Mouse (Mus musculus): ENCODE measurements around the gene Ephb1. TPM values are rescaled to one million over a fixed set of nuclear protein-coding genes. Genes with fewer than 3 reads are reported as not detected.

Gene Ephb1
- polyA plus RNA-seq, 1 experiment from 2014 or later: 41.2 TPM

- Histone ChIP-seq H3K9ac (ENCODE audit: low read depth, low read length) (no peak overlapping the region), H3K9me3 (ENCODE audit: control insufficient read depth, low read length) (no peaks in the 10 kb centered on the region), H3K36me3 (ENCODE audit: control insufficient read depth, insufficient read depth, low read length) (no peaks in the 10 kb centered on the region), H3K4me2 (ENCODE audit: low read length) (no peak overlapping the region), H3K27me3 (replicated peaks; ENCODE audit: control insufficient read depth, insufficient read depth, low read length) (peaks cover 11% of the 10 kb centered on the region; the same call in 1 of the 2 replicates), H3K27ac (ENCODE audit: low read depth, low read length) (no peak overlapping the region), H3K4me3 (ENCODE audit: low read length) (no peak overlapping the region), H3K4me1 (ENCODE audit: control insufficient read depth, insufficient read depth, low read depth, low read length) (peaks cover 5% of the 10 kb centered on the region)
- ATAC-seq: no peak
- WGBS: 77% methylated on average over 3 of the region's 3 CpGs
These were observed 1.2 kb upstream of the Ephb1 start for GRCm38 (mm10) chr9:102355726-102356125.

- peaks cover 11% of the 10 kb centered on the region; the same call in 1 of the 2 replicates for H3K27me3 ChIP-seq (replicated peaks; ENCODE audit: control insufficient read depth, insufficient read depth, low read length)
- WGBS: under 1% methylated on average over 62 of the region's 70 CpGs
These were observed 629 bp downstream of the Ephb1 start for GRCm38 (mm10) chr9:102353636-102354491.

GRCm38 (mm10) chr9:102353056-102353635 lies 1.3 kb downstream of the Ephb1 start:
- no peaks in the 10 kb centered on the region for H3K36me3 ChIP-seq (ENCODE audit: control insufficient read depth, insufficient read depth, low read length)
- no peaks in the 10 kb centered on the region for H3K9me3 ChIP-seq (ENCODE audit: control insufficient read depth, low read length)
- peaks cover 5% of the 10 kb centered on the region for H3K4me1 ChIP-seq (ENCODE audit: control insufficient read depth, insufficient read depth, low read depth, low read length)
- peak overlapping the region; percentile 84 for H3K4me2 ChIP-seq (ENCODE audit: low read length)
- ATAC-seq: no peak
- peaks cover 11% of the 10 kb centered on the region; the same call in 1 of the 2 replicates for H3K27me3 ChIP-seq (replicated peaks; ENCODE audit: control insufficient read depth, insufficient read depth, low read length)
- H3K9ac ChIP-seq (ENCODE audit: low read depth, low read length): peak overlapping the region; percentile 87
- under 1% methylated on average over 29 of the region's 38 CpGs for WGBS
- H3K27ac ChIP-seq (ENCODE audit: low read depth, low read length): peak overlapping the region; percentile 88
- peak overlapping the region; percentile 77 for H3K4me3 ChIP-seq (ENCODE audit: low read length)

More at GRCm38 (mm10) chr9:102353636-102354491, 629 bp downstream of the Ephb1 start:
- H3K27ac ChIP-seq (ENCODE audit: low read depth, low read length): peak overlapping the region; percentile 88
- H3K4me3 ChIP-seq (ENCODE audit: low read length): peak overlapping the region; percentile 77
- H3K36me3 ChIP-seq (ENCODE audit: control insufficient read depth, insufficient read depth, low read length): no peaks in the 10 kb centered on the region
- peak overlapping the region; percentile 87 for H3K9ac ChIP-seq (ENCODE audit: low read depth, low read length)
- ATAC-seq: peak; percentile 31; the same call in 1 of the 2 replicates
- H3K4me1 ChIP-seq (ENCODE audit: control insufficient read depth, insufficient read depth, low read depth, low read length): peaks cover 5% of the 10 kb centered on the region
- H3K4me2 ChIP-seq (ENCODE audit: low read length): peak overlapping the region; percentile 84
- H3K9me3 ChIP-seq (ENCODE audit: control insufficient read depth, low read length): no peaks in the 10 kb centered on the region

GRCm38 (mm10) chr9:102352186-102353055 lies 2.1 kb downstream of the Ephb1 start:
- H3K9ac ChIP-seq (ENCODE audit: low read depth, low read length): peak overlapping the region; percentile 87
- no peaks in the 10 kb centered on the region for H3K36me3 ChIP-seq (ENCODE audit: control insufficient read depth, insufficient read depth, low read length)
- H3K4me2 ChIP-seq (ENCODE audit: low read length): peak overlapping the region; percentile 84
- peak overlapping the region; percentile 88 for H3K27ac ChIP-seq (ENCODE audit: low read depth, low read length)
- peak overlapping the region; percentile 77 for H3K4me3 ChIP-seq (ENCODE audit: low read length)
- H3K27me3 ChIP-seq (replicated peaks; ENCODE audit: control insufficient read depth, insufficient read depth, low read length): peaks cover 12% of the 10 kb centered on the region; the same call in 1 of the 2 replicates
- H3K9me3 ChIP-seq (ENCODE audit: control insufficient read depth, low read length): no peaks in the 10 kb centered on the region
- peaks cover 8% of the 10 kb centered on the region for H3K4me1 ChIP-seq (ENCODE audit: control insufficient read depth, insufficient read depth, low read depth, low read length)
- WGBS: 1% methylated on average over 30 of the region's 30 CpGs
- no peak for ATAC-seq

GRCm38 (mm10) chr9:102351721-102352120 lies 2.8 kb downstream of the Ephb1 start:
- Histone ChIP-seq H3K4me2 (ENCODE audit: low read length) (peak overlapping the region; percentile 84), H3K9me3 (ENCODE audit: control insufficient read depth, low read length) (no peaks in the 10 kb centered on the region), H3K36me3 (ENCODE audit: control insufficient read depth, insufficient read depth, low read length) (no peaks in the 10 kb centered on the region), H3K4me3 (ENCODE audit: low read length) (peak overlapping the region; percentile 77), H3K9ac (ENCODE audit: low read depth, low read length) (peak overlapping the region; percentile 87), H3K27me3 (replicated peaks; ENCODE audit: control insufficient read depth, insufficient read depth, low read length) (peaks cover 10% of the 10 kb centered on the region; the same call in 1 of the 2 replicates), H3K4me1 (ENCODE audit: control insufficient read depth, insufficient read depth, low read depth, low read length) (peaks cover 8% of the 10 kb centered on the region), H3K27ac (ENCODE audit: low read depth, low read length) (peak overlapping the region; percentile 88)
- no peak for ATAC-seq
- WGBS: 4% methylated on average over 10 of the region's 10 CpGs

GRCm38 (mm10) chr9:102351221-102351620 lies 3.3 kb downstream of the Ephb1 start:
- Histone ChIP-seq H3K4me2 (ENCODE audit: low read length) (peak overlapping the region; percentile 84), H3K9ac (ENCODE audit: low read depth, low read length) (peak overlapping the region; percentile 48; the same call in 1 of the 2 replicates), H3K36me3 (ENCODE audit: control insufficient read depth, insufficient read depth, low read length) (no peaks in the 10 kb centered on the region), H3K9me3 (ENCODE audit: control insufficient read depth, low read length) (no peaks in the 10 kb centered on the region), H3K27me3 (replicated peaks; ENCODE audit: control insufficient read depth, insufficient read depth, low read length) (peaks cover 10% of the 10 kb centered on the region; the same call in 1 of the 2 replicates), H3K4me3 (ENCODE audit: low read length) (peak overlapping the region; percentile 77), H3K4me1 (ENCODE audit: control insufficient read depth, insufficient read depth, low read depth, low read length) (peaks cover 8% of the 10 kb centered on the region), H3K27ac (ENCODE audit: low read depth, low read length) (peak overlapping the region; percentile 49; the same call in 1 of the 2 replicates)
- WGBS: 40% methylated on average over 5 of the region's 5 CpGs
- ATAC-seq: no peak

GRCm38 (mm10) chr9:102350696-102351095 lies 3.8 kb downstream of the Ephb1 start:
- 85% methylated on average over 6 of the region's 6 CpGs for WGBS
- Histone ChIP-seq H3K4me1 (ENCODE audit: control insufficient read depth, insufficient read depth, low read depth, low read length) (peaks cover 8% of the 10 kb centered on the region), H3K9ac (ENCODE audit: low read depth, low read length) (no peak overlapping the region; the same call in 1 of the 2 replicates), H3K27me3 (replicated peaks; ENCODE audit: control insufficient read depth, insufficient read depth, low read length) (peaks cover 7% of the 10 kb centered on the region; the same call in 1 of the 2 replicates), H3K4me2 (ENCODE audit: low read length) (peak overlapping the region; percentile 84), H3K9me3 (ENCODE audit: control insufficient read depth, low read length) (no peaks in the 10 kb centered on the region), H3K36me3 (ENCODE audit: control insufficient read depth, insufficient read depth, low read length) (no peaks in the 10 kb centered on the region), H3K27ac (ENCODE audit: low read depth, low read length) (no peak overlapping the region), H3K4me3 (ENCODE audit: low read length) (no peak overlapping the region; the same call in 1 of the 2 replicates)
- no peak for ATAC-seq

GRCm38 (mm10) chr9:102350076-102350475 lies 4.4 kb downstream of the Ephb1 start:
- Histone ChIP-seq H3K4me2 (ENCODE audit: low read length) (no peak overlapping the region), H3K4me1 (ENCODE audit: control insufficient read depth, insufficient read depth, low read depth, low read length) (peaks cover 13% of the 10 kb centered on the region), H3K9me3 (ENCODE audit: control insufficient read depth, low read length) (no peaks in the 10 kb centered on the region), H3K9ac (ENCODE audit: low read depth, low read length) (no peak overlapping the region), H3K27me3 (replicated peaks; ENCODE audit: control insufficient read depth, insufficient read depth, low read length) (0 out of 2 replicates have a peak, but pooled peaks cover 2% of the 10 kb centered on the region), H3K27ac (ENCODE audit: low read depth, low read length) (no peak overlapping the region), H3K36me3 (ENCODE audit: control insufficient read depth, insufficient read depth, low read length) (no peaks in the 10 kb centered on the region), H3K4me3 (ENCODE audit: low read length) (no peak overlapping the region)
- WGBS: 79% methylated on average over 6 of the region's 6 CpGs
- no peak for ATAC-seq
